Mouse (Mus musculus): ENCODE data around the gene Gm2696. TPM values are rescaled to one million over a fixed set of nuclear protein-coding genes. Genes with fewer than 3 reads are reported as not detected.
A peak's percentile ranks its signal among the peaks of the same experiment; 100 is the strongest.
"Not testable (repeated sequence)": the region's sequence is repeated elsewhere in the genome, so short reads cannot be mapped to it uniquely, and the experiment has no call there.

Gene Gm2696
- not detected in 2 replicates for polyA plus RNA-seq (2014; fragmentation: Nextera tagmentation; extraction: Ambion mirVana)

GRCm38 (mm10) chr10:77814382-77814781, at the start of gene Gm2696:
Gm2696 (plus strand) TSS chr10:77814682.
- Histone ChIP-seq H3K36me3 (ENCODE audit: control insufficient read depth, insufficient read depth, low read length) (no peaks in the 10 kb centered on the region), H3K27me3 (ENCODE audit: control insufficient read depth, insufficient read depth, low read length) (no peaks in the 10 kb centered on the region), H3K27ac (ENCODE audit: low read depth, low read length) (no peak within 1 kb of the TSS), H3K4me2 (no peak within 1 kb of the TSS), H3K9ac (ENCODE audit: low read length) (no peak within 1 kb of the TSS), H3K4me3 (ENCODE audit: low read depth, low read length) (no peak within 1 kb of the TSS), H3K4me1 (ENCODE audit: control insufficient read depth, insufficient read depth, low read length) (no peaks in the 10 kb centered on the region), H3K9me3 (ENCODE audit: control insufficient read depth, low read length) (no peaks in the 10 kb centered on the region)
- ATAC-seq (ENCODE audit: low FRiP score) = no peak
- 65% methylated on average over 4 of the region's 4 CpGs for WGBS
- DNase-seq (ENCODE audit: low spot score, missing footprints) = peak; percentile 75

- Histone ChIP-seq H3K36me3 (ENCODE audit: control insufficient read depth, insufficient read depth, low read length) (no peaks in the 10 kb centered on the region), H3K27ac (ENCODE audit: low read depth, low read length) (no peak overlapping the region), H3K4me1 (ENCODE audit: control insufficient read depth, insufficient read depth, low read length) (no peaks in the 10 kb centered on the region), H3K9ac (ENCODE audit: low read length) (no peak overlapping the region), H3K4me3 (ENCODE audit: low read depth, low read length) (no peak overlapping the region), H3K9me3 (ENCODE audit: control insufficient read depth, low read length) (no peaks in the 10 kb centered on the region), H3K27me3 (ENCODE audit: control insufficient read depth, insufficient read depth, low read length) (no peaks in the 10 kb centered on the region), H3K4me2 (no peak overlapping the region)
- WGBS = 74% methylated on average over 1 of the region's 1 CpGs
- ATAC-seq (ENCODE audit: low FRiP score) (no peak), DNase-seq (ENCODE audit: low spot score, missing footprints) (no peak)
Observed at GRCm38 (mm10) chr10:77769727-77770126, 44.8 kb upstream of the Gm2696 start.

GRCm38 (mm10) chr10:77771225-77771624, 43.3 kb upstream of the Gm2696 start, which contains the start of gene Gm3238:
Gm3238 (minus strand) TSS chr10:77771325.
- not testable (repeated sequence) for DNase-seq (ENCODE audit: low spot score, missing footprints); H3K36me3 ChIP-seq (ENCODE audit: control insufficient read depth, insufficient read depth, low read length); H3K9ac ChIP-seq (ENCODE audit: low read length); ATAC-seq (ENCODE audit: low FRiP score); H3K4me2 ChIP-seq; H3K27me3 ChIP-seq (ENCODE audit: control insufficient read depth, insufficient read depth, low read length); H3K4me1 ChIP-seq (ENCODE audit: control insufficient read depth, insufficient read depth, low read length); H3K4me3 ChIP-seq (ENCODE audit: low read depth, low read length); H3K9me3 ChIP-seq (ENCODE audit: control insufficient read depth, low read length); H3K27ac ChIP-seq (ENCODE audit: low read depth, low read length)
- no CpG with 5 or more reads among the region's 1 CpGs for whole genome bisulfite sequencing

GRCm38 (mm10) chr10:77772142-77772541, 42.3 kb upstream of the Gm2696 start:
- H3K4me1 ChIP-seq (ENCODE audit: control insufficient read depth, insufficient read depth, low read length) = not testable (repeated sequence)

GRCm38 (mm10) chr10:77776844-77777243, 37.6 kb upstream of the Gm2696 start, which contains the start of gene Gm7138:
Gm7138 (minus strand) TSS chr10:77776944.
- 62% methylated on average over 1 of the region's 1 CpGs for WGBS
- not testable (repeated sequence) for H3K4me1 ChIP-seq (ENCODE audit: control insufficient read depth, insufficient read depth, low read length); DNase-seq (ENCODE audit: low spot score, missing footprints); H3K27me3 ChIP-seq (ENCODE audit: control insufficient read depth, insufficient read depth, low read length); H3K27ac ChIP-seq (ENCODE audit: low read depth, low read length); H3K9ac ChIP-seq (ENCODE audit: low read length); H3K9me3 ChIP-seq (ENCODE audit: control insufficient read depth, low read length); H3K4me3 ChIP-seq (ENCODE audit: low read depth, low read length); ATAC-seq (ENCODE audit: low FRiP score); H3K4me2 ChIP-seq; H3K36me3 ChIP-seq (ENCODE audit: control insufficient read depth, insufficient read depth, low read length)

More at GRCm38 (mm10) chr10:77772142-77772541, 42.3 kb upstream of the Gm2696 start:
- not testable (repeated sequence) for DNase-seq (ENCODE audit: low spot score, missing footprints); H3K9ac ChIP-seq (ENCODE audit: low read length); H3K4me3 ChIP-seq (ENCODE audit: low read depth, low read length); H3K27ac ChIP-seq (ENCODE audit: low read depth, low read length); H3K36me3 ChIP-seq (ENCODE audit: control insufficient read depth, insufficient read depth, low read length); H3K4me2 ChIP-seq; H3K27me3 ChIP-seq (ENCODE audit: control insufficient read depth, insufficient read depth, low read length); ATAC-seq (ENCODE audit: low FRiP score); H3K9me3 ChIP-seq (ENCODE audit: control insufficient read depth, low read length)
- WGBS = 75% methylated on average over 1 of the region's 3 CpGs

GRCm38 (mm10) chr10:77782442-77782841, 32.0 kb upstream of the Gm2696 start, which contains the start of gene Gm3250:
Gm3250 (minus strand) TSS chr10:77782542.
- no CpG with 5 or more reads among the region's 1 CpGs for WGBS
- H3K9ac ChIP-seq (ENCODE audit: low read length); H3K36me3 ChIP-seq (ENCODE audit: control insufficient read depth, insufficient read depth, low read length); H3K27ac ChIP-seq (ENCODE audit: low read depth, low read length); ATAC-seq (ENCODE audit: low FRiP score); H3K4me3 ChIP-seq (ENCODE audit: low read depth, low read length); DNase-seq (ENCODE audit: low spot score, missing footprints); H3K4me1 ChIP-seq (ENCODE audit: control insufficient read depth, insufficient read depth, low read length); H3K4me2 ChIP-seq; H3K9me3 ChIP-seq (ENCODE audit: control insufficient read depth, low read length); H3K27me3 ChIP-seq (ENCODE audit: control insufficient read depth, insufficient read depth, low read length): not testable (repeated sequence)

- not testable (repeated sequence) for H3K9ac ChIP-seq (ENCODE audit: low read length); DNase-seq (ENCODE audit: low spot score, missing footprints); H3K27ac ChIP-seq (ENCODE audit: low read depth, low read length); ATAC-seq (ENCODE audit: low FRiP score); H3K4me1 ChIP-seq (ENCODE audit: control insufficient read depth, insufficient read depth, low read length); H3K27me3 ChIP-seq (ENCODE audit: control insufficient read depth, insufficient read depth, low read length); H3K4me2 ChIP-seq; H3K4me3 ChIP-seq (ENCODE audit: low read depth, low read length); H3K9me3 ChIP-seq (ENCODE audit: control insufficient read depth, low read length); H3K36me3 ChIP-seq (ENCODE audit: control insufficient read depth, insufficient read depth, low read length)
- 100% methylated on average over 1 of the region's 3 CpGs for WGBS
Observed at GRCm38 (mm10) chr10:77783396-77783795, 31.1 kb upstream of the Gm2696 start.

- H3K36me3 ChIP-seq (ENCODE audit: control insufficient read depth, insufficient read depth, low read length); H3K9ac ChIP-seq (ENCODE audit: low read length); H3K27me3 ChIP-seq (ENCODE audit: control insufficient read depth, insufficient read depth, low read length); H3K27ac ChIP-seq (ENCODE audit: low read depth, low read length); H3K4me3 ChIP-seq (ENCODE audit: low read depth, low read length); H3K4me2 ChIP-seq; H3K9me3 ChIP-seq (ENCODE audit: control insufficient read depth, low read length); DNase-seq (ENCODE audit: low spot score, missing footprints); H3K4me1 ChIP-seq (ENCODE audit: control insufficient read depth, insufficient read depth, low read length); ATAC-seq (ENCODE audit: low FRiP score): not testable (repeated sequence)
- no CpG with 5 or more reads among the region's 1 CpGs for WGBS
Observed at GRCm38 (mm10) chr10:77787876-77788275, 26.6 kb upstream of the Gm2696 start, which contains the start of gene Gm7137. Gm7137 (minus strand) TSS chr10:77788200.

- no peaks in the 10 kb centered on the region for H3K9me3 ChIP-seq (ENCODE audit: control insufficient read depth, low read length)
- no peak overlapping the region for H3K9ac ChIP-seq (ENCODE audit: low read length)
- H3K27ac ChIP-seq (ENCODE audit: low read depth, low read length) = no peak overlapping the region
- H3K4me2 ChIP-seq = no peak overlapping the region
- 88% methylated on average over 2 of the region's 2 CpGs for WGBS
- H3K4me1 ChIP-seq (ENCODE audit: control insufficient read depth, insufficient read depth, low read length) = no peaks in the 10 kb centered on the region
- no peaks in the 10 kb centered on the region for H3K36me3 ChIP-seq (ENCODE audit: control insufficient read depth, insufficient read depth, low read length)
- DNase-seq (ENCODE audit: low spot score, missing footprints) (peak; percentile 76), ATAC-seq (ENCODE audit: low FRiP score) (no peak)
- no peak overlapping the region for H3K4me3 ChIP-seq (ENCODE audit: low read depth, low read length)
- H3K27me3 ChIP-seq (ENCODE audit: control insufficient read depth, insufficient read depth, low read length) = no peaks in the 10 kb centered on the region
Observed at GRCm38 (mm10) chr10:77788621-77789020, 25.9 kb upstream of the Gm2696 start.
